Mouse (Mus musculus) cerebellum, adult 9-10 months (tissue): ENCODE data around the gene Frmpd3.
"Not testable (repeated sequence)": the region's sequence is repeated elsewhere in the genome, so short reads cannot be mapped to it uniquely, and the experiment has no call there.

Experiments
- DNase-seq: peaks from one replicate; pipeline ENCODE4 v3.0.0; 2022

Frmpd3 gene

DNA sequence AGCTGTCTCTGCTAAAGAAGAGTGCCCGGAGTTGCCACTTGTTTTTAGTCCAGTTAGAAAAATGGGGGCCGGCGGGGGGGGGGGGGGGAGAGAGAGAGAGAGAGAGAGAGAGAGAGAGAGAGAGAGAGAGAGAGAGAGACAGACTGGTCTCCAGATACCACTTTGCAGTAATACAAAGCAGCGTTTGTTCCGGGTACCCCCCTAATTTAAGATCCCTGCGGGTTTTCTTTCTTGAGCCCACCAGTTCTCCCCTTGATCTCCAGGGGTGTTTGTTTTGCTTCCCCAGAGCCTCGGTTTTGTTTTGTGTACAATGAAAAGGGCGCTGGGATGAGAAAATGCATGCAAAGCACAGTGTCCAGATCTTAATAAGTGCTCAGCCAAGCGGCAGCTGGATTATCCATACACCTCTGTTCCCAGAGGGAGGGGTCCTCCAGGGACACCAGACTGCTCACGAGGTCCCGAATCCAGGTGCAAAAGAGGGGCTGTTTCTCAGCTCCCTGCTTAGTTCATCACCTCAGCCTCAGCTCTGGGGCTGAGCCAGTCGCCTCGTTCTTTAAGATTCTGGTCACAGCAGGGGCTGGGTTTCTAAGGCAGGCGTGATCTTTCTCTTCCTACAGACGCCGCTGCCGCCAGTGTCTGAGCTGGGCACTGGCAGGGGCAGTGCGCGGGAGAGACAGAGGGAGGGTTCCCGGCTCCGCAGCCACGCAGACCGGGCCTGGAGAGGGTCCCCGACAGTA lies at the start of gene Frmpd3:
TSS of gene Frmpd3 (plus strand) at position 608 of the 737 bp plus-strand sequence.
- DNase-seq = no peak

DNA sequence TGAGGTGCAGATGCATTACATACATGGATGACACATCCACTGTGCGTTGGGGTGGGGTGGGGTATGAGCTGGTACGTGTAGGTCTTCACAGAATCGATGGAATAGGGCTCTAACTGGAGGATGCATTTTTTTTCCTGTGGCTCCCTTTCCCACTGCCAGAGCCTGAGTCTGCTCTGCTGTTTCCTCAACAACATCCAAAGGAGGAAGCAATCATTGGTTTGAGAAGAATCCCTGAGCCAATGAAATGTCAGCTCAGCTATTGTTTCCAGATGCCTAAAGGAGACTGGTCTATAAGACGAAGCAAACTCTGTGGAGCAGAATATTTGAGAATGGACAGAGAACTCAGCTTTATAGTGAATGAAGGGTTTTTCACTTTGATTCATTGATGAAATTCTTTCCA lies 38.3 kb upstream of the Frmpd3 start:
- DNase-seq = no peak

- DNase-seq = no peak
Measured at GRCm38 (mm10) chrX:140305652-140306051, 36.4 kb upstream of the Frmpd3 start.

DNA sequence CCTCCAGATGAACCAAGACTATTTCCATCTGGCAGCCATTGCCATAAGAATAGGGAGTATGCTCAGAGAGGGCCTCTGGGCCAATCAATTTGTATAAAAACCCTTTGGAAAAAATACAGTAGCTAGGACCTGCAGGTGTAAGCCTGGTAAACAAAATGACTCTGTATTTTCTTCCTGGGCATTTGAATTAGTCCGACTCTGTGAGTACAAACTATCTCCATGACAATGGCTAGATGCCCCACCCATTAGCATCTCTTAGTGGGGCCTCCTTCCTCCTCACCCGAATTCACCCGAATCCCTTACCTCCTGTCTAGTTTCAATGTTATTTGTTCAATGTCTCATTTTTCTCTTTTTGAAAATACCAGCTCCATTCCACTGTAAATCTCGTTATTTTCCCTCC lies 24.1 kb upstream of the Frmpd3 start:
- no peak for DNase-seq

GRCm38 (mm10) chrX:140319131-140319530 lies 22.9 kb upstream of the Frmpd3 start:
- no peak for DNase-seq

DNA sequence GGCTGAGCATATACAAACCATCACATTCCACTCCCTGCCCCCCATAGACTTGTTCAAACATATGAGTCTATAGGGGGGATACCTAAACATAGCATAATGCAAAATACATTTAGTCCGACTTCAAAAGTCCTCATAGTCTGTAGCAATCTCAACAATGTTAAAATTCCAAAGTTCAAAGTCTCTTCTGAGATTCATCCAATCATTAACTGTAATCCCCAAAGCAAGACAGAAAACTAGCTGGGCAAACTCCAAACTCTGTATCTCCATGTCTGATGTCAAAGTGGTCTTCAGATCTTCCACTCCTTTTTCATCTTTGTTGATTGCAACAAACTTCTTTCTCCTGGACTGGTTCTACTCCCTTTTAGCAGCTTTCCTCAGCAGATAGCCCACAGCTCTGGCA lies 21.4 kb upstream of the Frmpd3 start:
- not testable (repeated sequence) for DNase-seq

- no peak for DNase-seq
Measured at GRCm38 (mm10) chrX:140342393-140343163, 515 bp downstream of the Frmpd3 start.

DNA sequence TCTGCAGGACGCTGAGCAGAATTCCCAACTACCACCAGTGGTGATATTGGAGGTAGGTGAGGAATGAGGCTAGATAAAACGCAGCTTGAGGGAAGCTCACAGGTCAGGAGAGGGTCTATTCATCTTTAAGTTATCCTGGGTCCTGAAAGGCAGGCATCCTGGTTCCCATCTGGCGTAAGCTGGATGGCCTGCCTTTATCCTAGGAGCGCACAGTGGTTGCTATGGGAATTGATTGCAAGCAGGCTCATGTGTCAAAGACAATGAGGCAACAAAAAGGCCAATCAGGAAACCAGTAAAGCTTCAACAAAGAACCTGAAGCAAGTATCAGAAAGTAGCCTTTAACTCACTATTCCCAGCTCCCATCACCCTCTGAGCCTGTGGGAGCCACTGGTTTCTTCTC lies 33.6 kb downstream of the Frmpd3 start:
- no peak for DNase-seq

- no peak for DNase-seq
Measured at GRCm38 (mm10) chrX:140399986-140400385, 57.9 kb downstream of the Frmpd3 start.

DNA sequence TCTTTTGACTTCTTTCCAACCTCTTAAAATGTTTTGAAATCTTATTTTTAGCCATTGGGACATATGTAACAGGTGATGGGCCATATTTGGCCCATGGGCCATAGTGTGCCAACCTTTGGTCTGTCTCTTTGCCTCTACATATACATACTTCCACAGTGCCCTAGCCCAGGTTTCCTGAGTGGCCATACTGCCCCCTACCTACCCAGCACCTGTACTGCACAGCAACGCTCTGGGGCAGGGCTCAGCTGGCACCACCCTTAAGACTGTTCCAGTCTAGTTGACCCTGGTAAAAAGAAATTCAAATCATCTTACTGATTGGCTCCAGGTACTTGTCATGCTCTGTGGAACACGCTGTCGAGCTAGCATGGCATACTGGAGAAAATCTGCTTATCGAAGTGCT lies 60.8 kb downstream of the Frmpd3 start:
- DNase-seq = no peak

DNA sequence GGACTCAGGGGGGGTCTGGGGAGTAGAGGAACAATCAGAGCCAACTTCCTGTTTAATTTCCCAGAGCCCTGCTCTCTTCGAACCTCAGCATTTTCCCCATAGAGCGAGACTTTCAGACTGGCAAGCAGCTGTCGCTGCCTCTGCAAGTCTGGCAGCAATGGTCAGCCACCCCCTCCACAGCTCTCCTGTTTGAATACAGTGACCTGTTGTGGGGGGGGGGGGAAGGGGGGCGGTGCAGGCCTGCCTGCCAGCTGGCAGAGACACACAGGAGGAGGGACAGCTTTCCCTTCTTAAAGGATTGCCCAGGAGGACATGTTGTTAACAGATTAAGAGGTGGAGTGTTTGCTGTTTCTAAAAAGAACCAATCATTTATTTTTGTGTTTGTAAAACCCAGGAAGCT lies 64.0 kb downstream of the Frmpd3 start:
- DNase-seq = no peak

DNA sequence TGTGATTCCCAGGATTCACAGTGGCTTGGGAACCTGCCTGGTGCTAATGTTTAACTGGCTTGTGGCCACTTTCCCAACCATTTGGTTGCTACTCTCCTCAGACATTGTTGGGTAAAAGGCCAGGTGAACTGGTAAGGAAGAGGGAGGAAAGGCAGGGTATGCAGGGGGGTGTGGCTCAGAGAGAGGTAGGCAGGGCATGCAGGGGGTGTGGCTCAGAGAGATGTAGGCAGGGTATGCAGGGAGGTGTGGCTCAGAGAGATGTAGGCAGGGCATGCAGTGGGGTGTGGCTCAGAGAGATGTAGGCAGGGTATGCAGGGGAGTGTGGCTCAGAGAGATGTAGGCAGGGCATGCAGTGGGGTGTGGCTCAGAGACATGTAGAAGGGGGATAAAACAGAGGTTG lies 64.4 kb downstream of the Frmpd3 start:
- no peak for DNase-seq

GRCm38 (mm10) chrX:140407593-140407992 lies 65.5 kb downstream of the Frmpd3 start:
- no peak for DNase-seq

DNA sequence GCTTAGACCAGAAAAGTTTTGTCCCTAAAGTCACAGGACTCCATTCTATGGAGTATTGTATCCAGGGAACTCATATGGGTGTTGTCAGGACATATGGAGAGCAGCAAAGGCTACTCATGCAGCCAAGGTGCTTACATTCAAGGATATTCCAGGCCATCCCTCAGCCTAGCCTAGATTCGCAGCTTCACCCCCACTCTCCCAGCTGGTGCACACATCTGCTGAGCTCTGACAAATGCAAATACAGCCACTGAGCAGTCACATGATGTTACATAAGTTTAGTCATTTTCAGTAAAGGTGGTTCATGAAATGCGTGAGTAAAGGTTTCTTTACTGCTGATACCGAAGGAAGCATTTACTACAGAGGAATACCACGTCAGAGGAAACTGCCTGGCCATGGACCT lies 76.4 kb downstream of the Frmpd3 start:
- no peak for DNase-seq

GRCm38 (mm10) chrX:140427124-140427523 lies 85.1 kb downstream of the Frmpd3 start:
- DNase-seq = no peak

- no peak for DNase-seq
Measured at GRCm38 (mm10) chrX:140428252-140428651, 86.2 kb downstream of the Frmpd3 start.

- DNase-seq = no peak
Measured at GRCm38 (mm10) chrX:140429985-140430384, 87.9 kb downstream of the Frmpd3 start.

DNA sequence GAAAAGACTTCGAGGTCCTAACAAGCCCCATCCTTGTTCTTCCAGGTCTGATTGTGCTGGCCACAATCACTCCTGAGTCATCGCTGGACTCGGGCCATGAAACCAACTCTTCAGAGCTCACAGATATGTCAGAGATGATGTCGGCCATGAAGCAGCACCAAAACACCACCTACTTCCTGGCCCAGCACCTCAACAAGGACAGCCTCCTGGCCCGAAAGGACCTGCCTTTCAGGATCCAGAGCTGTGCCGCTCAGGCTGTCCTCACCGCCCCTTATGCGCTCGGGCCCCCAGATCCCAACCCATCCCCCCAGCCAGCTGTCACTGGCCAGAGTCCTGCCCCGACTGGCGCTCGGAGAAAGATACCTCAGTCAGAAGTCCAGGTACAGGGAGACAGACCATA lies 88.4 kb downstream of the Frmpd3 start:
- DNase-seq = peak; percentile 53

GRCm38 (mm10) chrX:140431981-140432380 lies 89.9 kb downstream of the Frmpd3 start:
- no peak for DNase-seq

DNA sequence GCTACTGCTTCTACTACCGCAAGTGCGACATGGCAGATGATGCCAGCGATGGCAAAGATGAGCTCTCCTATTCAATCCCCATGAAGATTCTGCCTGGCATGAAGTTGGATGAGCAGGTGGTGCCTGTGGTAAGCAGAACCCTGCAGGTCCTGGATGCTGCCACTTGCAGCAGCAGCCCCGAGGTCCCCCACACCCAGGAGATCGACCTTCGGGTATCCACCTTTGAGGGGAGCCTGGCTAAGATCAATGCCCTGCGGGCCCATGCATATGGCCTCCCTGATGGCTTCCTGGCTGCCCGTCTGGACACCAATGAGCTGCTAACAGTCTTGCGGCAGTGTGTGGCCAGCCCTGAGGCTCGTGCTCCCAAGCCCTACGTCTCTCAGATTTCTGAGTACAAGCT lies 90.7 kb downstream of the Frmpd3 start:
- no peak for DNase-seq

DNA sequence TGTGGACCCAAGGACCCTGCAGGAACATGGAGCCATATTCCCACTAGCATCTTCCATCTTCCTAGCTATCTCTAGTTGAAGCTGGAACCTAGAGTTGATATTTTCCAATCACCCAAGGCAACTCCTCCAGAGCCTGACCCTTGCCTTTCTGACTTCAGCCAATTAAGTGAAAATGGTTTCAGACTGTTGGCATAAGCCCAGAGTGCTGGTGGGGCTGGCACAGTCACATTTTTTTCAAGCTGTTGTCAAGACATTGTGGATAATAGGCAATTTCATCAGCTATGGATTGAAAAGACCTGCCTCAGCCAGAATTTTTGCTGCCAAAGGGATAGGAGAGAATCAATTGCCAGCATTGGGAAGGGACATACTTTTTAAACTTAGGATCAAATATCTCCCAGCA lies 95.8 kb downstream of the Frmpd3 start:
- DNase-seq = no peak

GRCm38 (mm10) chrX:140445551-140445950 lies 103.5 kb downstream of the Frmpd3 start:
- no peak for DNase-seq

- no peak for DNase-seq
Measured at GRCm38 (mm10) chrX:140450071-140450470, 108.0 kb downstream of the Frmpd3 start.

- DNase-seq = peak; percentile 85
Measured at GRCm38 (mm10) chrX:140456279-140456731, 114.2 kb downstream of the Frmpd3 start, which contains the start of gene Prps1. Prps1 (plus strand) TSS chrX:140456613.
